In genomic region chr14:23929168-23929567, GRCm38 (mm10) we compare ENCODE assay signal across 19 mouse cellular contexts.
"Had no signal": no experiment of that assay in that cellular context is flagged by ENCODE, and none has a peak within 500 bp of the region (broad histone marks: within the 10 kb centered on the region; RNA-seq: fewer than 3 reads in every experiment).

No protein-coding gene starts in this region.

- H3K27me3 ChIP-seq: midbrain, embryonic 12.5 days; neural tube, embryonic 13.5 days; neural tube, embryonic 15.5 days had no signal

- H3K9me3 ChIP-seq: midbrain, embryonic 10.5 days; midbrain, embryonic 12.5 days; neural tube, embryonic 13.5 days; neural tube, embryonic 15.5 days had no signal

- H3K4me1 ChIP-seq: midbrain, embryonic 10.5 days; midbrain, embryonic 12.5 days; neural tube, embryonic 13.5 days; neural tube, embryonic 15.5 days had no signal

- H3K27ac ChIP-seq: midbrain, embryonic 10.5 days; midbrain, embryonic 12.5 days; neural tube, embryonic 13.5 days; neural tube, embryonic 15.5 days had no signal

- H3K9ac ChIP-seq: lung, embryonic 14.5 days; midbrain, embryonic 12.5 days; neural tube, embryonic 13.5 days; neural tube, embryonic 15.5 days had no signal

- H3K4me2 ChIP-seq: lung, embryonic 14.5 days; midbrain, embryonic 12.5 days; neural tube, embryonic 13.5 days; neural tube, embryonic 15.5 days had no signal

- ATAC-seq: midbrain, embryonic 16.5 days had no signal

- H3K36me3 ChIP-seq: midbrain, embryonic 10.5 days; midbrain, embryonic 12.5 days; neural tube, embryonic 13.5 days; neural tube, embryonic 15.5 days had no signal

- DNase-seq: lung, adult 18-20 months; lung, embryonic 14.5 days; lung, postnatal 10 days; lung, postnatal 4 days; midbrain, embryonic 14.5 days; retina, postnatal 1 day; right cerebral cortex, adult 18-20 months; right cerebral cortex, postnatal 25 days; right cerebral cortex, postnatal 4 days; spleen, adult 18-20 months; thymus, adult 2 months; thymus, postnatal 25 days; thymus, postnatal 4 days had no signal

- H3K4me3 ChIP-seq: midbrain, embryonic 10.5 days; midbrain, embryonic 12.5 days; myocyte; neural tube, embryonic 13.5 days; neural tube, embryonic 15.5 days had no signal
